Mouse (Mus musculus) embryonic facial prominence, embryonic 12.5 days (tissue): ENCODE measurements around the gene Arhgap18. TPM values are rescaled to one million over a fixed set of nuclear protein-coding genes. Genes with fewer than 3 reads are reported as not detected.
A peak's percentile ranks its signal among the peaks of the same experiment; 100 is the strongest.

ENCODE experiments used
- ATAC-seq: fragments of 200-750 bp; cut with Nextera tagmentation; 2 replicates; pipeline ENCODE4 v1.8.0; 2017; ENCODE audit not compliant: insufficient number of reproducible peaks, insufficient read depth, low FRiP score, low TSS enrichment
- H3K27ac ChIP-seq: fragments of 300-500 bp; sonication (generic); 2 replicates; pipeline ENCODE4 v1.5.1; 2016; ENCODE audit warnings: mild to moderate bottlenecking
- H3K27me3 ChIP-seq: fragments of 300-500 bp; sonication (generic); 2 replicates; pipeline ENCODE4 v1.6.1; 2016; ENCODE audit warnings: mild to moderate bottlenecking, moderate library complexity
- H3K36me3 ChIP-seq: fragments of 300-500 bp; sonication (generic); 2 replicates; pipeline ENCODE4 v1.6.1; 2016; ENCODE audit warnings: mild to moderate bottlenecking
- H3K4me1 ChIP-seq: fragments of 300-500 bp; sonication (generic); 2 replicates; pipeline ENCODE4 v1.6.1; 2016
- H3K4me2 ChIP-seq: fragments of 300-500 bp; sonication (generic); replicated peaks from 2 replicates; pipeline ENCODE4 v1.6.1; 2016; ENCODE audit warnings: mild to moderate bottlenecking, moderate library complexity
- H3K4me3 ChIP-seq: fragments of 300-500 bp; sonication (generic); 2 replicates; pipeline ENCODE4 v1.5.1; 2016; ENCODE audit warnings: mild to moderate bottlenecking
- H3K9ac ChIP-seq: fragments of 300-500 bp; sonication (generic); 2 replicates; pipeline ENCODE4 v1.6.1; 2016; ENCODE audit warnings: mild to moderate bottlenecking, moderate library complexity
- H3K9me3 ChIP-seq: fragments of 300-500 bp; sonication (generic); 2 replicates; pipeline ENCODE4 v1.6.1; 2016; ENCODE audit warnings: mild to moderate bottlenecking, moderate library complexity
- WGBS: fragments of 180-500 bp; shearing (Covaris S2); methylation state at CpG from one replicate; pipeline ENCODE4 v1.1.7; 2016; 5-methylcytosine and 5-hydroxymethylcytosine counted together
- polyA plus RNA-seq: library from polyadenylated mRNA; unstranded; fragments of >200 nt; fragmentation: Nextera tagmentation; extraction: Ambion mirVana; gene quantifications from 2 replicates; pipeline ENCODE4 v1.2.1, GENCODE M21; 2016

The Arhgap18 gene
- polyA plus RNA-seq, 1 experiment from 2014 or later = 18.9 TPM

DNA sequence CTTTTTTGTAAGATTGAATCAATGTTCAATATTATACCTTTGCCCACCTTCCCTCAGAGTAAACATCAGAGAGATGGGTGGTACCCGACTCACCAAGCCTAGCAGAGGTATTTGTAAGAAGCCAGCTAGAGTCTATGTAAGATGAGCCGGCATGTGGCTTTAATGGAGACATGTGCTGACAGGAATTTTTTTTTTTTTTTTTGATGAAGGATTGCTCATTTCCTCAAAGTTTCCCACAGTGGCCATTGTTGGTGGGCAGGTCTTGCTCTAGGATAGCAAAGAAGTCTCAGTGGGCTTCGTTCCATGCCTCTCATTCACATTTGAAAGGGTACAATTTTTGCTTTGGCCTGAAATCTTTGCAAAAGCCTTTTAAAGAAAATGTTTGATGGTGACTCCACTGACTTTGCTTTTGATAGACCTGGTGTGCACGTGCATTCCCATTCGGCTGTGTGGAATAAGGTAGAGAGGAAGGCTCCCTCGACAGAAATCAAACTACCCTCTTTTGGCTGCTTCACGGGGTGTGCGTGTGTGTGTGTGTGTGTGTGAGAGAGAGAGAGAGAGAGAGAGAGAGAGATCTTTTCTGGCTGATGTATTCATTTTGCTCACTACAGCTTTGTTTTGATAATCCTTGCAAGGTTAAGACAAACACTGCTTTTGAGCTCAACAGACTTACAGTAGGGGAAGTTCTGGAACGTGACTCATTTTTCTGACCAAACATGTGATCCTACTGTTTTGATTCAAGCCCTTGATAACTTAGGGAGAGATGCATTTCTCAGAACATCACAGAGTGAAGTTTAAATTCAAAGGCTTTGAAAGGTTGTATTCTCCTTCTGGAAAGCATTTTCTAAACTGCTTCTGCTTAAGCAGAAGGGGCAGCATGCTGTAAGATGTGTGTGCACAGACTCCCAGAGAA, 9.0 kb downstream of the Arhgap18 start:
- Histone ChIP-seq H3K4me2 (no peak overlapping the region), H3K4me3 (no peak overlapping the region), H3K9ac (no peak overlapping the region), H3K36me3 (no peaks in the 10 kb centered on the region), H3K9me3 (no peaks in the 10 kb centered on the region), H3K27ac (no peak overlapping the region), H3K27me3 (no peaks in the 10 kb centered on the region), H3K4me1 (no peaks in the 10 kb centered on the region)
- 51% methylated on average over 9 of the region's 9 CpGs for WGBS
- no peak for ATAC-seq

DNA sequence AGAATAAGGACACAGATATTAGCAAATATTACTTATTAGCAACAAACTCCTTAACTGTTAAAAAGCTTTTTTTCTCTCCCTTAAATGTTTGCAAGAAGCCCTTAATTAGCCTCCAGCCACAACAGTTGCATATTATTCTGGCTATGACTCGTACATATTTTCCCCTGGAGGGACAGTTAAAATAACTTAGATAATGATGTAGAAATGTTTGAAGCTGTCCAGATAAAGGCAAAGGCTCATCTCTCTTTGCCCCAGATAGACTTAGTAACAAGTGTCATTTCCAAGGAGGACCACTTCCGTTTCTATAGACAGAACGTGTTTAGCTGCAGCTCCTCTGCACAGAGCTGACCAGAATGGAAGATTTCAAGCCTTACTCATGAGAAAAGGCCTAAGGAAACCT, 14.0 kb downstream of the Arhgap18 start:
- Histone ChIP-seq H3K27me3 (no peaks in the 10 kb centered on the region), H3K4me3 (no peak overlapping the region), H3K27ac (no peak overlapping the region), H3K36me3 (no peaks in the 10 kb centered on the region), H3K9ac (no peak overlapping the region), H3K9me3 (no peaks in the 10 kb centered on the region), H3K4me2 (no peak overlapping the region), H3K4me1 (no peaks in the 10 kb centered on the region)
- ATAC-seq = no peak
- 70% methylated on average over 3 of the region's 3 CpGs for WGBS

DNA sequence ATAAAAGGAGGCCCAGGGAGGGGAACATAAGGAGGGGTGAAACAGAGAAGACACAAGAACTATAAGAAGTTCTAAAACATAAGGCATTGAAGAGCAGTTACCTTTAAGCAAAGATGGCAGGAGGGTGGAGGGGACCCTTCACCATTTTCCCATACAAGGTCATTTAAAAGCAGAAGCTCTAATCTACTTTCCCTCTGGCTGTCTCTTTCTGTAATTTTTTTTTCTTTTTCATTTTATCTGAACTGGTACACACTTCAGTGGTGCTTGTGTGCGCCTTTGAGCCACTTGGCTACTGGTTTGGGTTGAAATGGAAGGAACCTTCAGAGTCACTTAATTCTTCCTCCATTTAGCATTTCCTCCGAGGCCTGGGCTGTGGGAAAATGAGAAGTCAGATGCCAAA, 15.7 kb downstream of the Arhgap18 start:
- Histone ChIP-seq H3K9me3 (no peaks in the 10 kb centered on the region), H3K4me1 (peaks cover 6% of the 10 kb centered on the region; the same call in 1 of the 2 replicates), H3K27ac (no peak overlapping the region), H3K36me3 (no peaks in the 10 kb centered on the region), H3K27me3 (no peaks in the 10 kb centered on the region), H3K4me3 (no peak overlapping the region), H3K4me2 (no peak overlapping the region), H3K9ac (no peak overlapping the region)
- no peak for ATAC-seq
- 77% methylated on average over 2 of the region's 2 CpGs for WGBS

- no peak overlapping the region for H3K4me2 ChIP-seq
- no peaks in the 10 kb centered on the region for H3K9me3 ChIP-seq
- H3K27ac ChIP-seq = no peak overlapping the region
- no peaks in the 10 kb centered on the region for H3K27me3 ChIP-seq
- WGBS = 76% methylated on average over 8 of the region's 8 CpGs
- H3K9ac ChIP-seq = no peak overlapping the region
- no peak overlapping the region for H3K4me3 ChIP-seq
- peaks cover 6% of the 10 kb centered on the region; the same call in 1 of the 2 replicates for H3K4me1 ChIP-seq
- no peak for ATAC-seq
- H3K36me3 ChIP-seq = no peaks in the 10 kb centered on the region
These were observed 16.8 kb downstream of the Arhgap18 start for GRCm38 (mm10) chr10:26770035-26770434.

DNA sequence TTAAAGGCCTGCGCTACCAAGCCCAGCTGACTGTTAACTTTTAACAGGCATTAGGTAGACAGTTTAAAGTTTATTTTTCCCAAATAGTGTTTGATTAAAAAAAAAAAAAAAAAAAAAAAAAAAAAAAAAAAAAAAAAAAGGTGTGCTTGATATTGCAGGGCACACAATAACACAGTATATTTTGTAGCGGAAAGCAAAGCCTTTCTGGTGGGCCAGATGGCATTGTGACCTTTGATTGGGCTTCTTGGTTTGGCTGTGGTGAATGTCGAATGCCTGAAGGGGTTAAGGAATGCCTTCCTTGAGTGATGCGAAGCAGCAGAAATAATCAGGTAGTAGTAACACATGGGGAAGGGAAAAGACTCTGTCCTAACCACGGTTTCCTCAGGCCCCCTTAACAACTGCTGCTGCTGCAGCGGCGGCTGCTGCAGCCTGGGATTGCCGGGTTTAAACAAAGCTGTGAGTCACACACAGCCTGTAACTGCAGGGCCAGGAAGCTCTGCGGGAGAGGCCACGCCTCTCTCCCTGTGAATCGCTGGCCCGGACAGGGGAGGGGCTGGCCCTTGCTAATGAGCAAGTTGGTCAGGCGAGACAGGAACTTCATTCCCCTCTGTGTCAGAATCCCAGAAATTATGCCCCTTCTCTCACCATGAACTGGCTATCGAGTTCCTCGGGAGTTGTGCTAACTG, 18.9 kb downstream of the Arhgap18 start:
- H3K9ac ChIP-seq = peak overlapping the region; percentile 51
- H3K27me3 ChIP-seq = no peaks in the 10 kb centered on the region
- WGBS = 7% methylated on average over 15 of the region's 15 CpGs
- H3K36me3 ChIP-seq = no peaks in the 10 kb centered on the region
- peaks cover 6% of the 10 kb centered on the region; the same call in 1 of the 2 replicates for H3K4me1 ChIP-seq
- H3K27ac ChIP-seq = peak overlapping the region; percentile 66
- peak overlapping the region; percentile 81 for H3K4me2 ChIP-seq
- peak; percentile 96 for ATAC-seq
- no peaks in the 10 kb centered on the region for H3K9me3 ChIP-seq
- H3K4me3 ChIP-seq = peak overlapping the region; percentile 46

DNA sequence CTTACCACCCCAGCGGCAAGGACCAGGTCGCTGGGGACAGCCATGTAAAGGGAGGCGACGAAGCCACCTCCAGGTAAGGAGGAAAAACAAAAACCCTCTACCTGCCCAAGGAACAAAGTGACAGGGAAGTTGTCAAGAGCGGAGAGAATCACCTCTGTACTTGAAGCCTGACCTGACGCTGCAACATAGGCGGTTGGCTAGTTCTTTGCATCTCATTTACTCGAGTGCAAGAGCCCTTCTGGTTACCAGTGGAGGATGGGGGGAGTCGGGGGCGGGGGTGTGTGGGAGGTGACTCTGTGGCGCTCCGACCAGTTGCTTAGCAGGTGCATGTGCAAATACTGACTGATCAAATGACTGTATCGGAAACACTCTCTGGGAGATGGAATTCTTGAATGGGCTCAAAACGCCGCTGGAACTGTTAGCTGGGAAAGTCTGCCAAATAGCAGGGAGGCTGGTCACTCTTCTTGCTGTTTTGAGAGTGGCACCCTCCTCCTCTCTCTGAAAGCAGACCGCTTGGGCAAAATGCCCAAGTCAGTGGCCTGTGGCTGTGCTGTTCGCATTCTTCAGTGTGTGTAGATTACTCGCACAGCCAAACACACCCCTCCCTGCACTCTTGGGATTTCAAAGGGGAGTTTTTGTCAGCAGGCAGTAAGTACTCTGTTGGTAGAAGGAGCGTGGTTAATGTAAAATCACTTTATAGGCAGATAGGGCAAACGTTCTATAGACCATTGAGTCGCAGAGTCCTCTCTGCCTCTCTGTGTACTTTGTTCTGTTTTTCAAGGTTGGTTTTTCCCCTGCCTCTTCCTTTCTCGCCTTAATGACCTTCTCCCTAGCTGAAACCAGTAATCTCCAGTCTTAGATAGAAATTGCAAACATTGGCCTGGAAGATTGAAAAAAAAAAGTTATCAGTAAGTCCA, 19.7 kb downstream of the Arhgap18 start:
- ATAC-seq = peak; percentile 50
- Histone ChIP-seq H3K36me3 (no peaks in the 10 kb centered on the region), H3K9ac (peak overlapping the region; percentile 51), H3K4me1 (peaks cover 6% of the 10 kb centered on the region; the same call in 1 of the 2 replicates), H3K4me2 (peak overlapping the region; percentile 81), H3K27ac (peak overlapping the region; percentile 66), H3K27me3 (no peaks in the 10 kb centered on the region), H3K4me3 (peak overlapping the region; percentile 46), H3K9me3 (no peaks in the 10 kb centered on the region)
- 2% methylated on average over 22 of the region's 22 CpGs for WGBS

DNA sequence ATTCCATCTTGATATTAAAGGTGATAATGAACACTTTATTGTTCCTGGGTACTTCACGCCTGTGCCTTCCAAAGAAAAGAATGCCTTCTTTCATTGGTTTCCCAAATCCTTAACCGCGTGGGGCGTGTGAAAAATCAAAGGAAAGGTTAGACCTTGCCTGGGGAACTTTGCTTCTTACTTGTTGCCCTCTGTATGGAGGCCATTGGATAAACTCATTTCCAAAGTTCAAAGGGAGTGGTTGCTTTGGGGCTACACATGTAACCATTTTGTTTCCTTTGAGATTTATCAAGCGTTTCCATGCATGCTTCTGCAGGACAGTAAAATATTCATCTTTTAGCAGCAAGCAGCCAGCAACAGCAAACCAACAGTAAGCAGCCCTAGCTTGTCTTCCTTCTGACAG, 20.3 kb downstream of the Arhgap18 start:
- Histone ChIP-seq H3K27ac (no peak overlapping the region), H3K9me3 (no peaks in the 10 kb centered on the region), H3K4me1 (peaks cover 6% of the 10 kb centered on the region; the same call in 1 of the 2 replicates), H3K27me3 (no peaks in the 10 kb centered on the region), H3K9ac (no peak overlapping the region), H3K4me2 (peak overlapping the region; percentile 81), H3K36me3 (no peaks in the 10 kb centered on the region), H3K4me3 (peak overlapping the region; percentile 46)
- WGBS = 39% methylated on average over 5 of the region's 5 CpGs
- ATAC-seq = no peak

DNA sequence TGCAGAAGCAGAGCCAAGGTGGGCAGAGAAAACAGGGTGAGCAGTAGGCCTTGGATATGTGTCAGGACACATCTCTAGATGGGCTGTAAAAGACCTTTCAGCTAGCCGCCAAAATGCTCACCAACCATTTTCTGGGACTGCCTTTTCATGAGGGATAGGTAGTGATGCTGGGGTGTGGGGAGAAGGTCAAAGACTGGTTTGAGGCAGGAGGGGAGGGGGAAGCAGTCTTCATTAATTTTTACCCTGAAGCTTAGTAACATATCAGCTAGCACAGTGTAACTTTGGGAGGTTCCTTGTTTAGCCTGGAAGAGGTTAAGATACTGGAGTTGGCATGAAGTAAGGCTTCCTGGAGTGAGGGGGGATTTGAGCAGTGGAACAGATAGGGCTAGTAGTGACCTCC, 21.0 kb downstream of the Arhgap18 start:
- Histone ChIP-seq H3K36me3 (no peaks in the 10 kb centered on the region), H3K9ac (no peak overlapping the region), H3K27ac (no peak overlapping the region), H3K4me3 (0 out of 2 replicates have a peak overlapping the region, but pooled peaks have one; percentile 46), H3K4me2 (peak overlapping the region; percentile 81), H3K27me3 (no peaks in the 10 kb centered on the region), H3K9me3 (no peaks in the 10 kb centered on the region), H3K4me1 (peaks cover 6% of the 10 kb centered on the region; the same call in 1 of the 2 replicates)
- 71% methylated on average over 1 of the region's 1 CpGs for WGBS
- no peak for ATAC-seq

DNA sequence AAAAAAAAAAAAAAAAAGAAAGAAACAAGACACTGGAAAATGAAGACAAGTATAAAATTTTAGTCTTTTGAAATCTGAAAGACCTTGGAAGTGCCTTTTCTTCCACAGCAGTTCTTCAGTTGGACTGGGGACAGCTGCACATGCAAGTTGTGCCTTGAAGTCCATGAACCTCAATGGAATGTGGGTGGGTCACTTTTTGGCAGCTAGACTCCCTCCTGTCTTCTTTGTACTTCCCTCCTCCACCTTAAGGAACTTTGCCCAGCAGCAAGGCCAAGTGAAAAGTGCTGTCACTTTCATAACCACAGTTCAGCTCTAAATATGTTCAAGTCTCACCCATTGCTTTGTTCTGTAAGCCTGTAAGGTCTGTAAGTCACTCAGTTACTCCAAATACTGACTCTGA, 23.2 kb downstream of the Arhgap18 start:
- Histone ChIP-seq H3K27me3 (no peaks in the 10 kb centered on the region), H3K4me1 (peaks cover 6% of the 10 kb centered on the region; the same call in 1 of the 2 replicates), H3K36me3 (no peaks in the 10 kb centered on the region), H3K4me2 (no peak overlapping the region), H3K27ac (no peak overlapping the region), H3K9ac (no peak overlapping the region), H3K9me3 (no peaks in the 10 kb centered on the region), H3K4me3 (no peak overlapping the region)
- no peak for ATAC-seq

GRCm38 (mm10) chr10:26780581-26780980, 27.4 kb downstream of the Arhgap18 start:
- no peak overlapping the region for H3K27ac ChIP-seq
- WGBS = 61% methylated on average over 3 of the region's 3 CpGs
- no peak for ATAC-seq
- H3K9ac ChIP-seq = no peak overlapping the region
- no peak overlapping the region for H3K4me2 ChIP-seq
- no peaks in the 10 kb centered on the region for H3K4me1 ChIP-seq
- no peak overlapping the region for H3K4me3 ChIP-seq
- no peaks in the 10 kb centered on the region for H3K27me3 ChIP-seq
- no peaks in the 10 kb centered on the region for H3K36me3 ChIP-seq
- no peaks in the 10 kb centered on the region for H3K9me3 ChIP-seq

DNA sequence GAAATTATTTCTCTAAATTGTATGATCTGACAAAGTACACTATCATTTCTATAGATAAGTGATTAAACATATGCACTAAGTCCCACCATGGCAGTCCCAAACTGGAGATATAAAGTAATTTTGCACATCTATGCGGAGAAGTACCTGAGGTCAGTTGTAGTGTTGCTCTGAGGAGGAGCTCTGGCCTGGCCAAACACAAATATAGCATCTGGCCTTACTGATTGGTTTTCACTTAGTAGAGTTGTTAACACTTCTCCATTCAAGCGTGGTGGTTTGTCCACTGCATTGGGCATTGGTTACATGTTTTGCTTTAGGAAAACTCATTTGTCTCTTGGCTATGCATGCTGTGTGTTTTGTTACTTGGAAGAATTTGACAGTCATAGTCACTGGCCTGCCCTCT, 36.5 kb downstream of the Arhgap18 start:
- no peaks in the 10 kb centered on the region for H3K27me3 ChIP-seq
- WGBS = 92% methylated on average over 2 of the region's 2 CpGs
- no peak overlapping the region for H3K9ac ChIP-seq
- no peak overlapping the region for H3K4me2 ChIP-seq
- H3K4me1 ChIP-seq = no peaks in the 10 kb centered on the region
- ATAC-seq = no peak
- H3K4me3 ChIP-seq = no peak overlapping the region
- no peak overlapping the region for H3K27ac ChIP-seq
- H3K36me3 ChIP-seq = no peaks in the 10 kb centered on the region
- no peaks in the 10 kb centered on the region for H3K9me3 ChIP-seq
